Mouse (Mus musculus) lung, embryonic 14.5 days (tissue): Measurements from ENCODE around the gene Tpk1. TPM values are rescaled to one million over a fixed set of nuclear protein-coding genes. Genes with fewer than 3 reads are reported as not detected.
A peak's percentile ranks its signal among the peaks of the same experiment; 100 is the strongest.

ENCODE experiments used
- ATAC-seq: fragments of 200-750 bp; cut with Nextera tagmentation; 2 replicates; pipeline ENCODE4 v1.8.0; 2017; ENCODE audit warnings: mild to moderate bottlenecking, moderate TSS enrichment, moderate library complexity; ENCODE audit not compliant: insufficient read depth
- DNase-seq: peaks from one replicate; pipeline ENCODE4 v3.0.0-alpha.2; 2015
- H3K27ac ChIP-seq: fragments of 300-500 bp; sonication (generic); 2 replicates; pipeline ENCODE4 v1.5.1; 2014; ENCODE audit warnings: low read depth, mild to moderate bottlenecking, moderate library complexity
- H3K27me3 ChIP-seq: fragments of 300-500 bp; sonication (generic); 2 replicates; pipeline ENCODE4 v1.6.1; 2014; ENCODE audit warnings: low read length, control low read depth; ENCODE audit not compliant: insufficient read depth
- H3K36me3 ChIP-seq: fragments of 300-500 bp; sonication (generic); 2 replicates; pipeline ENCODE4 v1.6.1; 2014; ENCODE audit warnings: control low read depth; ENCODE audit not compliant: insufficient read depth
- H3K4me1 ChIP-seq: fragments of 300-500 bp; sonication (generic); 2 replicates; pipeline ENCODE4 v1.6.1; 2014; ENCODE audit warnings: antibody characterized with exemption, control low read depth; ENCODE audit not compliant: insufficient read depth
- H3K4me2 ChIP-seq: fragments of 300-500 bp; sonication (generic); 2 replicates; pipeline ENCODE4 v1.6.1; 2014; ENCODE audit warnings: mild to moderate bottlenecking
- H3K4me3 ChIP-seq: fragments of 300-500 bp; sonication (generic); 2 replicates; pipeline ENCODE4 v1.5.1; 2014; ENCODE audit warnings: low read depth, low read length
- H3K9ac ChIP-seq: fragments of 300-500 bp; sonication (generic); 2 replicates; pipeline ENCODE4 v1.6.1; 2014
- H3K9me3 ChIP-seq: fragments of 300-500 bp; sonication (generic); 2 replicates; pipeline ENCODE4 v1.6.1; 2016; ENCODE audit warnings: low read depth, low read length, control low read depth
- CTCF ChIP-seq: IDR thresholded peaks from 2 replicates; pipeline ENCODE4 v1.5.1; 2016; ENCODE audit warnings: antibody characterized with exemption, low read depth
- WGBS: fragments of 180-500 bp; shearing (Covaris S2); extraction: QIAGEN DNeasy Blood & Tissue Kit; methylation state at CpG from one replicate; pipeline ENCODE4 v1.1.7; 2014; 5-methylcytosine and 5-hydroxymethylcytosine counted together
- polyA plus RNA-seq: library from polyadenylated mRNA; unstranded; fragments of >200 nt; fragmentation: Nextera tagmentation; extraction: Ambion mirVana; gene quantifications from 2 replicates; pipeline ENCODE4 v1.2.1, GENCODE M21; 2014

Gene Tpk1
- polyA plus RNA-seq, 1 experiment from 2014 or later: 12.4 TPM

DNA sequence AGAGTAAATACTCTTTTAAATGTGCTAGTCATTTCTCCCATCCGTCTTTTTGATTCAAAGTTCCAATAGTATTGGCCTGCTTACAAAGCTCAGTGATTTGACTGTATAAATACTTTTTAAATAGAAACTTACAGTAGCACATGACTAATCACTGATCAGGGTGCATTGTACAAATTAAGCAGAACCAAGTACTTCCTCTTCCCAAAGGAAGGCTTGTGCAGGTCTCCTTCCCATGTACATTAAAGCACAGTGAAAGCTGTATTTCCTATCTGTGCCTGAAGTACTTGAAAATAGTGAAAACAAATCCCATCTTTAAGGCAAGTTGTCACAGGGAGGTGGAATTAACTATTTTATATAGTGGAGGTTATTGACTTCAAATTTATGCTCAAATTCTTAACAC, 119.5 kb downstream of the Tpk1 start:
- Histone ChIP-seq H3K4me1 (no peaks in the 10 kb centered on the region), H3K27ac (no peak overlapping the region), H3K9me3 (no peaks in the 10 kb centered on the region), H3K9ac (no peak overlapping the region), H3K4me3 (no peak overlapping the region), H3K36me3 (no peaks in the 10 kb centered on the region), H3K27me3 (no peaks in the 10 kb centered on the region), H3K4me2 (no peak overlapping the region)
- no peak for TF ChIP-seq CTCF
- WGBS: 86% methylated on average over 1 of the region's 1 CpGs
- no peak for DNase-seq
- ATAC-seq: no peak

GRCm38 (mm10) chr6:43537252-43537870, 128.7 kb downstream of the Tpk1 start:
- H3K27me3 ChIP-seq: no peaks in the 10 kb centered on the region
- 65% methylated on average over 2 of the region's 2 CpGs for WGBS
- no peak overlapping the region for H3K9ac ChIP-seq
- no peaks in the 10 kb centered on the region for H3K4me1 ChIP-seq
- no peak overlapping the region; the same call in 1 of the 2 replicates for H3K27ac ChIP-seq
- TF ChIP-seq CTCF: no peak
- no peaks in the 10 kb centered on the region for H3K9me3 ChIP-seq
- no peak overlapping the region for H3K4me3 ChIP-seq
- ATAC-seq: peak; percentile 66; the same call in 1 of the 2 replicates
- H3K36me3 ChIP-seq: no peaks in the 10 kb centered on the region
- no peak overlapping the region for H3K4me2 ChIP-seq
- DNase-seq: peak; percentile 73

- Histone ChIP-seq H3K4me3 (no peak overlapping the region), H3K9me3 (no peaks in the 10 kb centered on the region), H3K36me3 (no peaks in the 10 kb centered on the region), H3K4me2 (no peak overlapping the region), H3K27ac (no peak overlapping the region), H3K27me3 (no peaks in the 10 kb centered on the region), H3K9ac (no peak overlapping the region), H3K4me1 (no peaks in the 10 kb centered on the region)
- DNase-seq (no peak), ATAC-seq (no peak)
- TF ChIP-seq CTCF: no peak
- 91% methylated on average over 2 of the region's 2 CpGs for WGBS
Observed at GRCm38 (mm10) chr6:43535459-43535858, 130.6 kb downstream of the Tpk1 start.

DNA sequence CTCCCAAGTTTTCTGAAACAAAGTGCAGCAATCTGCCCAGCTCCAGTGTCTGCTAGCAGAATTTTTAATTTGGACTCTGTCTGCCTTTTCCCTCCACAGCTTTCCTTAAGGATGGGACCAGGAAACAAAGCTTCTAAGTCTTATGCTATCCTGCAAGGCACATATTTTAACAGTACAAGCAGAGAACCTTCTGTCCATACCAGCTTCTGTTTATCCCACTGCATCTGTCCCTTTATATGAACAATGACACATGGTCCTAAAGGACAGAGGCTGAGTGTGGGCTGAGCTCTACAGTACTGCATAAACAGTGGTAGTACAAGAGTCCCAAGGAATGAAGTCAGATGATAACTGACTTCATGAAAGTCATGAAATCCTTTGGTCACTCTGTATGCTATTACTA, 132.8 kb downstream of the Tpk1 start:
- Histone ChIP-seq H3K27ac (no peak overlapping the region), H3K4me1 (no peaks in the 10 kb centered on the region), H3K27me3 (no peaks in the 10 kb centered on the region), H3K36me3 (no peaks in the 10 kb centered on the region), H3K4me2 (no peak overlapping the region), H3K9ac (no peak overlapping the region), H3K9me3 (no peaks in the 10 kb centered on the region), H3K4me3 (no peak overlapping the region)
- DNase-seq (no peak), ATAC-seq (no peak)
- TF ChIP-seq CTCF: no peak

GRCm38 (mm10) chr6:43532822-43533221, 133.3 kb downstream of the Tpk1 start:
- DNase-seq (no peak), ATAC-seq (no peak)
- no peak for TF ChIP-seq CTCF
- Histone ChIP-seq H3K36me3 (no peaks in the 10 kb centered on the region), H3K4me3 (no peak overlapping the region), H3K27ac (no peak overlapping the region), H3K4me2 (no peak overlapping the region), H3K27me3 (no peaks in the 10 kb centered on the region), H3K9ac (no peak overlapping the region), H3K9me3 (no peaks in the 10 kb centered on the region), H3K4me1 (no peaks in the 10 kb centered on the region)
- WGBS: 79% methylated on average over 3 of the region's 3 CpGs

GRCm38 (mm10) chr6:43531996-43532395, 134.1 kb downstream of the Tpk1 start:
- DNase-seq: no peak
- no peaks in the 10 kb centered on the region for H3K9me3 ChIP-seq
- H3K4me3 ChIP-seq: no peak overlapping the region
- no peak for TF ChIP-seq CTCF
- no peaks in the 10 kb centered on the region for H3K27me3 ChIP-seq
- no peaks in the 10 kb centered on the region for H3K36me3 ChIP-seq
- no peak overlapping the region for H3K27ac ChIP-seq
- H3K9ac ChIP-seq: no peak overlapping the region
- no peak overlapping the region for H3K4me2 ChIP-seq
- no peaks in the 10 kb centered on the region for H3K4me1 ChIP-seq
- ATAC-seq: no peak

DNA sequence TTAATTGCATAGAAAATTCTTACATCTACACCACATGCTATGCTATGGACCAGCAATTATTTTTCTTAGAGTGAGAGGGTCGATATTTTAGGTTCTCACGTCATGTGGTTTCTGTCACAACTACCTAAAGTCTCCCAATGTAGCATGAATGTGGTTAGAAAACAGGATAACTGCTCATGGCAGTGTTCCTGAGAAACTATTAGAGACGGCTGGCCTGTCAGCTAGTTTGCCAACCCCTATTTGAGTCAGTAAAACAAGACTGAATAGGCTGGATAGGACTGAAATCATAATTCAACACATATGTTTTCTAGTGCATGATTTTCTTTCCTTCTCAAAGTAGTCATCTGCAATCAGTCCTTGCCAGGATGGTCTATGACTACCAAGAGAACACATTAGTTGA, 137.1 kb downstream of the Tpk1 start:
- no peaks in the 10 kb centered on the region for H3K27me3 ChIP-seq
- TF ChIP-seq CTCF: no peak
- no peaks in the 10 kb centered on the region for H3K4me1 ChIP-seq
- ATAC-seq (no peak), DNase-seq (no peak)
- no peak overlapping the region for H3K4me2 ChIP-seq
- 72% methylated on average over 3 of the region's 3 CpGs for WGBS
- no peak overlapping the region for H3K4me3 ChIP-seq
- H3K9me3 ChIP-seq: no peaks in the 10 kb centered on the region
- H3K27ac ChIP-seq: no peak overlapping the region
- H3K36me3 ChIP-seq: no peaks in the 10 kb centered on the region
- no peak overlapping the region for H3K9ac ChIP-seq

DNA sequence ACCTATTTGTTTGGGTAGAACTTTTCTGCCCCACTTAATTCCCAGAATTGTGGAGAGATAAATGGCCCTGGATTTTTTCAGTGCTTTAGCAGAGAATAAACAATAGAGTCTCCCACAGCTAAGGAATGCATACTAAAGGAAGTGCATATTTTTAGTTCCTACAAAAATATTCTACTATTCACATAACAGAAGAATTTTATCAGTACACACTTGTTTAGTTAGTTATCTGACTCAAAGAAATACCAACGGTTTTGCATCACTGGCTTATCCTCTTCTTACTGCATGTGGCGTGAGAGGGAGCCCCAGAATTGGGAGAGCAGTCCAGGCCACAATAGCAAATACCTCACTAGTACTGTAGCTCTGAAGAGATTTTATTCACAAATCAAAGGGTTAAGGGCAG, 141.1 kb downstream of the Tpk1 start:
- peak; percentile 37 for DNase-seq

More for the DNA sequence above, 141.1 kb downstream of the Tpk1 start:
- H3K4me2 ChIP-seq: no peak overlapping the region
- H3K4me3 ChIP-seq: no peak overlapping the region
- 16% methylated on average over 2 of the region's 2 CpGs for WGBS
- H3K27ac ChIP-seq: no peak overlapping the region
- no peak for TF ChIP-seq CTCF
- H3K9ac ChIP-seq: no peak overlapping the region
- no peaks in the 10 kb centered on the region for H3K36me3 ChIP-seq
- H3K9me3 ChIP-seq: no peaks in the 10 kb centered on the region
- ATAC-seq: peak; percentile 54
- H3K27me3 ChIP-seq: no peaks in the 10 kb centered on the region
- no peaks in the 10 kb centered on the region for H3K4me1 ChIP-seq
